Mouse (Mus musculus): Measurements from ENCODE around the gene Gstp2. TPM values are rescaled to one million over a fixed set of nuclear protein-coding genes. Genes with fewer than 3 reads are reported as not detected.

Gene Gstp2
- 2.1 and 2.8 TPM in 2 replicates for polyA plus RNA-seq (2021; fragmentation: Nextera tagmentation)
- long read RNA-seq, experiment 1, partial matches to known transcripts = 0 of 6 reads
- long read RNA-seq, experiment 1, other reads (novel, unspliced or antisense) = 1 of 6 reads
- long read RNA-seq, experiment 2, partial matches to known transcripts = 0 of 2 reads
- long read RNA-seq, experiment 2, other reads (novel, unspliced or antisense) = 1 of 2 reads

DNA sequence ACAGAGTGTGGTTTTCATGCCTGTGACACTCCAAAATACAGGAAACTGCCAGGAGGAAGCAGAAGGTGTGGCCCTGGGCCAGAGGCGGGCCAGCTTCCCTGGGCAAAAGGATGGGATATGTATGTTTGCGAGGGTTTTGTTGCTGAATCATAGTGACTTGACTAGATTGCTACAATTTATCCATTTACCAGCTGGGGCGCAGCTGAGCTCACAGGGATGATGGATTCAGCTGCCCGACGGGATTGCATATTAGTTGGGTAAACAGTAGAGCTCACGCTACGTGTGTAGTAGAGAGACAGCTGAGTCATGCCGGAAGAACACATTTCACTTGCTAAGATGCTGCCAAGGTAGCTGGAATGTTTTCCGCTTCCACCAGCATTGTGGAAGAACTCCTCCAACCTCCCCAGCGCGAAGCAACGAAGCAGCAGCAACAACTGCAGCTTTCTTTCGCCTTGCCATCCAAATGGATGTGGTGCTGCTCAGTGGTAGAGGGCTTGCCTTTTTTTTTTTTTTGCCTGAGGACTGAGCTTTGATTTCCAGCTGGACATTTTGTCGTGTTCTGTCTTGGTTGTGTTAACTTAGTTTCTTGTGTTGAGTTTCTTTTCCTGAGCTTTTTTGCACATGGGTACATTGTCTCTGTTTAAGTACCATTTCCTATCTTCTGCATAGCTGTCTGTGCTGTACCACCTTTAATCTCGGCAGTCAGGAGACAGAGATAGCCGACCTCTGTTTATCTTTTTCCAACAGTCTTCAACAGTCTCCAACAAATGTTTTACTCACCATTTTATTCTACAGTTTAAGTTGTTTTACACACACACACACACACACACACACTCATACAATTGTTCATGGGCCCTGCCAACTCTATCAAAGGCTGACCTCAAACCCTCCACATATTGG, at the start of gene Gstp2:
Gene Gstp2 (minus strand): TSS at position 58 of the 900 bp plus-strand sequence.

DNA sequence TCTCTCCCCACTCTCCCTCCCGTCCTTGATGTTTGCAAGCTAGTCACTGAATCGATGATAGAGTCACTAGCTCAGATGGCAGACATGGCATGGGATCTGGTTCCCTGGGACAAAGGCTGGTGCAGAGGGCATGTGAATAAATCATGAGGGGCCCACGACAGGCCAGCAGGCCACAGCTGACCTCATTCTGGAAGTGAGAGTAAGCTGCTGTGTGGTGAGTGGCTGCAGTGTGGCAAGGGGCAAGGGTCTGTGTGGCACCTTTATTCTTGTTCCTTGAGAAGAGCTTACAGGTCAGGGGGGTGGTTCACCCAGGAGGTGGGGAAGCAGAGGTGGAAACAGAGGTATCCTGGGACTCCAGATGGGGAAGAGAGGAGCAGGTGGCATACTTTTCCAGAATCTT, 35.6 kb upstream of the Gstp2 start, which contains the start of gene Cabp2:
Gene Cabp2 (plus strand): TSS at position 185 of the 400 bp plus-strand sequence.

DNA sequence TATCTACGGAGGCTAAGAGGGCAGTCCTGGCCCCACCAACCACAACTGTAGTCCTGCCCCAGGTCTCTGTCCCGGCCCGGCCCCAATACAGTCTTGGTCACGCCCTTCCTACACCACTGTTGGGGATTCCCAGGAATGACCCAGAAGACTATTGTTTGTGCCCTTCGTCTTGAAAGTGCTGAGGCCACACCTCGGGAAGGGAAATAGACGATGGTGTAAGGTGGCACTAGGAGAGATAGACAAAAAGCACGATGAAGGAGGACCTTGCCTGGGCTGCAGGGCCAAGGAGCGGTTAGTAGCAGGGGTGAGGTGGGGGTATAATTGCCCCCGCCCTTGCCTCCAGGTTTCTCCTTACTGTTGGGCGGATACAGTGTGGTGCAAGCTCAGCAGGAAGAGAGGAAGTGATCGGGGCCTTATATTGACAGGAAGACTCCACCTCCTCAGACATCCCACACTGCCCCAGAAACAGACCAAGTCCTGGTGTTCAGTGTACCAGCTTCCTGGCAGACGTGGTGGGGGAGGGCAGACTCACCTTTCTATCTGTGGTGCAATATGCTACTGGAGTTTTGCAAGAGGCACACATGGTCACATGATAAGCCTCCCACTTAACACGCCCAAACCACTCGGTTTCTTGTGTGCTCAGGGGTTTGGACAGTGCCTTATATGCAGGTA, 13.4 kb upstream of the Gstp2 start, which contains the start of gene Gstp3:
Gene Gstp3 (minus strand): TSS at position 501 of the 672 bp plus-strand sequence.

DNA sequence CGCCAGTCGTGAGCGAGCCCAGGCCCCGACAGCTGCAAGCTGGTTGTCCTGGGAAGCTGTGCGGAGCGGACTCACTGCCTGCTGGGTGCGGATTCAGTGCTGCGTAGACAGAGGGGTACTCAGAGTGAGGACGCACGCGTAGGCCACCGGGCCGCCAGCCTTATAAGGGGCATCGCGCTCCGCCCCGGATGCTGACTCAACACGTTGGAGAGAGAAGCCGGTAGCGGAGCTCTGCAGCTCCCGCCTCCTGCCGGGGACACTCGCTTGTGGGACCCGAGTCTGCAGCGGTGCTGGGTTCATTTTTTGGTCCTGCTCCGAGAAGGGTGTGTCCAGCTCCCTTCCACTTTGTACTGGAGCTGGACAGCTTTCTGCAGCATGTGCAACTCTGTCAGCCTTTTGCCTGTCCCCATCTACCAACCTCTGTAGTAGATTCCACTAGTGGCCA, 8.0 kb downstream of the Gstp2 start, which contains the start of gene Gstp1:
Gene Gstp1 (minus strand): TSS at position 198 of the 445 bp plus-strand sequence.

DNA sequence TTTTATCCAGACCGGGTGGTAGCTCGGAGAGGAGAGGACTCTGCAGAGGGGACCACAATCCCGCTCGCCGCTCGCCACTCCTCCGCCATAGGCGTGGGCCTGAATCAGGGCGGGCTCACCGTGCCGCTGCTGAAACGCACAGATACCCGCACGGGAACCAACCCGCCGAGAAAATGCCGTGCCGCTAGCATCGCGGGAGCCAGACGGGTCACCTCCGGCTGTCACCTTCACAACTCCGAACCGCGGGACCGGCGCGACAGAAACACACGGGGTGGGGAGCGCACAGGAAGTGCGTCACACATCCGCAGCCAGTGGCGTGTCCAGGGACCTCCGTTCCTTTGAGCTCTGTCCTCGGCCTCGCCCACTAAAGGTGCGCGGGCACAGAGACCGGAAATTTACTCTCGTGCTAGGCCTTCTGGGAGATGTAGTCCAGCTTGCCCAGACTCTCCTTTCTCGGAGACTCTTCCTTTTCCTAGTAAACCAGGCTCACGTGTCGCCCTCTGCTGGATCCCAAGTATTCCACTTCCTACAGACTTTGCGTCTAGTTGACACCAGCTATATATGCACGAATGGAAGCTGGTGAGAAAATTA, 33.3 kb downstream of the Gstp2 start, which contains the start of gene Ndufv1:
Gene Ndufv1 (minus strand): TSS at position 375 of the 591 bp plus-strand sequence.

DNA sequence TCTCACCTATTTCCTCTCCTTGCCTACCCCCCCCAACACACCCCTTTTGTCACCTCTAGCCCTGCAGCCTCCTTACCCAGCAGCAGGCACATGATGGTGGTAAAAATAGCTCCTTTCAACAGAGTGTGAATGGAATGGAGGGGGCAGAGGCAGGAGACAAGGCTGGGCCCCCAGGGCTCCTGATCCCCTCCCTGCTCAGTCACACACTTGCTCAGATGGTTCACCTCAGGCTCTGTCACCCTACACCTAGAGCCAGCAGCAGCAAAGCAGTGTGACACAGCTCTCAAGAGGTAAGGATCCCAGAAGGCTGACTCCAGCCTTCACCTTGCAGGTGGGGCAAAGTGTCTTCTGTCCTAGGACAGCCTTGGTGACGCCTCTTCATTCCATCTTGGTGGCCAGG, 42.7 kb downstream of the Gstp2 start, which contains the start of gene Doc2g:
Gene Doc2g (plus strand): TSS at position 202 of the 400 bp plus-strand sequence.

DNA sequence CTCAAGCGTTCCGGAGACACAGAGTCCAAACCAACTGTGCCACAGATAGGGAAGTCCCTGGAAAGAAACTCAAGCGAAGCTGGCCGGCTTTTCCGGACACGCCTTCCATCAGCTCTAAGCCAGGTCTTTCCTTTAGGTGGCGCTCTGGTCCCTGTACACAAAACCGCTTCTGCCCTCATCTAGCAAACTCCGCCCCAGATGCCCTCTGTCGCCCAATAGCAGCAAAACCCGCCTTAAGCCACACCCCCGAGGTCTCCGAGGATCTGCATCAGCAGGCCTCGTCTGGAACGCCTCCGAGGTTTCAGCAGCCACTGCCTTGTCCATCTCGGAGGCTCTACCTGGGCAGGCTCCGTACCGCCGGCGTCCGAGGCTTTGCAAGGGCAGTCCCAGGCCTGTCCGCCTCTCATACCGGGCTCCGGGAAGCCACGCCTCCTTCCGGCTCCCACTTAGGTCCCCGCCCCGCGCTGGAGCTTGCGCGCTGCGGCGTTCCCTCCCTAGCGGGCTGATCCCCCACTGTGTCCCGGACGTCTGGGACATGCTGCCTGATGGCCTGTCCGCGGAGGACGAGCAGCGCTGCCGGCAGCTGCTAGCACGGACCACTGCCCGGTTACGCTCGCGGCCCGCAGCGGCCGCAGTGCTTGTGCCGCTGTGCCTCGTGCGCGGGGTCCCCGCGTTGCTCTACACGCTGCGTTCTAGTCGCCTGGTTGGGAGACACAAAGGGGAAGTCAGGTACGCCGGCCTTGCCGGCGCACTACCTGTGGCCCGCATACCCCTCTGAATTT, 45.5 kb downstream of the Gstp2 start, which contains the start of the genes Nudt8 and Gm49405:
Gene Nudt8 (plus strand): TSS at position 462 of the 782 bp plus-strand sequence.
Gene Gm49405 (plus strand): TSS at position 508 of the 782 bp plus-strand sequence.

DNA sequence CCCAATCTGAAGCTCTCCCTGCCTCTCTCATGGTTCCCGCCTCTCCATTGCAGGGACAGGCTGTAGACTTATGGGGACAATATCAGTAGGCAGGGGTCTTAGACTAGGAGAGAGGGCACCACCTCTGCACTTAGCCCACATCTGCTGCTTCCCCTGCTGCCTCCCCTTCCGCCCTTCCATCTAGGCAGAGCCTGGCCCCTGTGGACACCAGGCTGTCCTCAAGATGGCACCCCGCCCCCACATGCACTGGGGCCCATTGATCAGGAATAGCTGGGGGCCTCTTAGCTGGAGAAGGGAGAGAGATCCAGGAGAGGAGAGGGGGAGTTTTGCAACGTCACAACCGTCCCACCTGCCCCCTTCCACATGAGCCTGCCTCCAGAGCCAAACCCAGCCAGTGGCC, 53.4 kb downstream of the Gstp2 start, which contains the start of gene Tbx10:
Gene Tbx10 (plus strand): TSS at position 337 of the 400 bp plus-strand sequence.

Other genes with a start within 250 kb of the Gstp2 start
- gene Chka, start 194.2 kb downstream of the Gstp2 start, polyA plus RNA-seq (2021; fragmentation: Nextera tagmentation) = 19.4 and 20.0 TPM in 2 replicates
- 3.9 and 4.3 TPM in 2 replicates for gene Tcirg1, start 138.9 kb downstream of the Gstp2 start, polyA plus RNA-seq (2021; fragmentation: Nextera tagmentation)
- gene Ndufs8, start 133.2 kb downstream of the Gstp2 start, polyA plus RNA-seq (2021; fragmentation: Nextera tagmentation) = 575 and 594 TPM in 2 replicates
- gene Aldh3b1, start 116.2 kb downstream of the Gstp2 start, polyA plus RNA-seq (2021; fragmentation: Nextera tagmentation) = 7.0 and 8.7 TPM in 2 replicates
- gene Unc93b1, start 110.8 kb downstream of the Gstp2 start, polyA plus RNA-seq (2021; fragmentation: Nextera tagmentation) = 25.0 and 27.9 TPM in 2 replicates
- gene Aldh3b3, start 87.4 kb downstream of the Gstp2 start, polyA plus RNA-seq (2021; fragmentation: Nextera tagmentation) = not detected in 2 replicates
- gene Aldh3b2, start 73.7 kb downstream of the Gstp2 start, polyA plus RNA-seq (2021; fragmentation: Nextera tagmentation) = 2.3 and 2.5 TPM in 2 replicates
- 2.2 and 3.3 TPM in 2 replicates for gene Acy3, start 59.5 kb downstream of the Gstp2 start, polyA plus RNA-seq (2021; fragmentation: Nextera tagmentation)
- gene Tbx10, start 53.3 kb downstream of the Gstp2 start, polyA plus RNA-seq (2021; fragmentation: Nextera tagmentation) = 0.10 TPM in 1 of 2 replicates, not detected in the other
- gene Nudt8, start 45.4 kb downstream of the Gstp2 start, polyA plus RNA-seq (2021; fragmentation: Nextera tagmentation) = 22.0 and 24.3 TPM in 2 replicates
- gene Gm49405, start 45.4 kb downstream of the Gstp2 start, polyA plus RNA-seq (2021; fragmentation: Nextera tagmentation) = 0.09 and 0.10 TPM in 2 replicates
- gene Doc2g, start 42.7 kb downstream of the Gstp2 start, polyA plus RNA-seq (2021; fragmentation: Nextera tagmentation) = 2.8 and 2.9 TPM in 2 replicates
- 448 and 464 TPM in 2 replicates for gene Ndufv1, start 33.2 kb downstream of the Gstp2 start, polyA plus RNA-seq (2021; fragmentation: Nextera tagmentation)
- 1,221 and 1,279 TPM in 2 replicates for gene Gstp1, start 8.0 kb downstream of the Gstp2 start, polyA plus RNA-seq (2021; fragmentation: Nextera tagmentation)
- gene Gstp3, start 13.5 kb upstream of the Gstp2 start, polyA plus RNA-seq (2021; fragmentation: Nextera tagmentation) = not detected in 2 replicates
- not detected in 2 replicates for gene Cabp2, start 35.6 kb upstream of the Gstp2 start, polyA plus RNA-seq (2021; fragmentation: Nextera tagmentation)
- 59.8 and 62.1 TPM in 2 replicates for gene Cdk2ap2, start 51.2 kb upstream of the Gstp2 start, polyA plus RNA-seq (2021; fragmentation: Nextera tagmentation)
- 52.0 and 59.9 TPM in 2 replicates for gene Pitpnm1, start 54.0 kb upstream of the Gstp2 start, polyA plus RNA-seq (2021; fragmentation: Nextera tagmentation)
- 204 and 212 TPM in 2 replicates for gene Aip, start 79.8 kb upstream of the Gstp2 start, polyA plus RNA-seq (2021; fragmentation: Nextera tagmentation)
- gene Gpr152, start 93.8 kb upstream of the Gstp2 start, polyA plus RNA-seq (2021; fragmentation: Nextera tagmentation) = not detected in 2 replicates
- 0.04 TPM in 1 of 2 replicates, not detected in the other for gene Cabp4, start 98.0 kb upstream of the Gstp2 start, polyA plus RNA-seq (2021; fragmentation: Nextera tagmentation)
- gene Coro1b, start 102.6 kb upstream of the Gstp2 start, polyA plus RNA-seq (2021; fragmentation: Nextera tagmentation) = 101 and 105 TPM in 2 replicates
- gene Ptprcap, start 107.6 kb upstream of the Gstp2 start, polyA plus RNA-seq (2021; fragmentation: Nextera tagmentation) = 1.2 and 2.0 TPM in 2 replicates
- gene Rps6kb2, start 117.3 kb upstream of the Gstp2 start, polyA plus RNA-seq (2021; fragmentation: Nextera tagmentation) = 7.5 and 9.5 TPM in 2 replicates
- gene Carns1, start 129.5 kb upstream of the Gstp2 start, polyA plus RNA-seq (2021; fragmentation: Nextera tagmentation) = 2.8 and 2.9 TPM in 2 replicates
- gene Tbc1d10c, start 145.3 kb upstream of the Gstp2 start, polyA plus RNA-seq (2021; fragmentation: Nextera tagmentation) = 0.19 TPM in 1 of 2 replicates, not detected in the other
- 345 and 357 TPM in 2 replicates for gene Ppp1ca, start 146.0 kb upstream of the Gstp2 start, polyA plus RNA-seq (2021; fragmentation: Nextera tagmentation)
- 5.9 and 6.0 TPM in 2 replicates for gene Rad9a, start 155.6 kb upstream of the Gstp2 start, polyA plus RNA-seq (2021; fragmentation: Nextera tagmentation)
- 0.18 and 0.26 TPM in 2 replicates for gene Clcf1, start 168.2 kb upstream of the Gstp2 start, polyA plus RNA-seq (2021; fragmentation: Nextera tagmentation)
- not detected in 2 replicates for gene AC109138.7, start 168.3 kb upstream of the Gstp2 start, polyA plus RNA-seq (2021; fragmentation: Nextera tagmentation)
- 27.9 and 28.1 TPM in 2 replicates for gene Pold4, start 185.9 kb upstream of the Gstp2 start, polyA plus RNA-seq (2021; fragmentation: Nextera tagmentation)
- 4.5 and 4.9 TPM in 2 replicates for gene Ssh3, start 223.2 kb upstream of the Gstp2 start, polyA plus RNA-seq (2021; fragmentation: Nextera tagmentation)
- gene Ankrd13d, start 237.1 kb upstream of the Gstp2 start, polyA plus RNA-seq (2021; fragmentation: Nextera tagmentation) = 37.6 and 39.0 TPM in 2 replicates